In the genomic region with DNA sequence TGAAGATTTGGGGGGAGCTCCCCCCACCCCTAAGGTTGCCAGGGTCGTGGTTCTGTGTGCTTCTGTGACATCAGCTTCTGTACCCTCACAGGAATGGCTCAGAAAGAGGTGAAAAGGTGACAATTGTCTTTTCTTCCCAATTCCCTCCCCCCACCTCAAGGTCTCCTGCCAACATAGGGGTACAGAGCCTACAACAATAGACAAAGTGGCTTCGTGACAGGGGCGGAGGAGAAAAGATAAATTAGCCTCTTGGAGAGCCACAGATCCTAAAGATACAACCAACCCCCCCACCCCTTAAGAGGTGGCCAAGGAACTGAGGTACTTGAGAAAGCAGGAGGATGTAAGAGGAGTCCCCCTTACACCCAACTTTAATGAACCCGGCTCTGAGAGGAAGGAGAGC, we compare ENCODE assay signal across 10 mouse cellular contexts. TPM values are rescaled to one million over a fixed set of nuclear protein-coding genes. Genes with fewer than 3 reads are reported as not detected.
A peak's percentile ranks its signal among the peaks of the same experiment; 100 is the strongest.
DNase-seq lines count a peak whose midpoint lies in the region; ATAC-seq and TF ChIP-seq lines count a peak whose summit lies in the region.
"Had no signal": no experiment of that assay in that cellular context is flagged by ENCODE, and none has a peak within 500 bp of the region (broad histone marks: within the 10 kb centered on the region; RNA-seq: fewer than 3 reads in every experiment).

No protein-coding gene starts in this region.

- ATAC-seq in lung, postnatal 0 days = no peak
- no peak for ATAC-seq in limb, embryonic 13.5 days (ENCODE audit: low FRiP score, low read depth)
- ATAC-seq in stomach, embryonic 16.5 days (ENCODE audit: insufficient read depth, low FRiP score) = no peak

- no peak for TF ChIP-seq EP300 in lung, postnatal 0 days (IDR thresholded peaks at IDR 0.05)

- peak overlapping the region; percentile 76 for H3K4me3 ChIP-seq in heart, embryonic 10.5 days
- no peak overlapping the region for H3K4me3 ChIP-seq in lung, postnatal 0 days (ENCODE audit: low read depth, low read length)
- H3K4me3 ChIP-seq in limb, embryonic 13.5 days = peak overlapping the region; percentile 98
- no peak overlapping the region for H3K4me3 ChIP-seq in stomach, embryonic 16.5 days (replicated peaks; ENCODE audit: low read length)
- no peak overlapping the region for H3K4me3 ChIP-seq in layer of hippocampus, adult 2 months

- DNase-seq in heart, embryonic 10.5 days (ENCODE audit: low spot score) = peak; percentile 50
- DNase-seq in heart, postnatal 14 days = no peak
- DNase-seq in lung, postnatal 0 days (ENCODE audit: low spot score) = no peak
- DNase-seq in lung, adult 18-20 months = no peak
- no peak for DNase-seq in layer of hippocampus, adult 2 months (ENCODE audit: low spot score in 2 of 2)
- no peak for DNase-seq in urinary bladder, adult 18-20 months (ENCODE audit: low spot score in 2 of 2)
- DNase-seq: B cell, adult 2 months had no signal

- TF ChIP-seq CTCF in lung, postnatal 0 days (IDR thresholded peaks at IDR 0.05) = no peak
- no peak for TF ChIP-seq CTCF in layer of hippocampus, adult 2 months (conservative IDR thresholded peaks at IDR 0.05)

- 0 out of 2 replicates have a peak overlapping the region, but pooled peaks have one; percentile 2 for H3K4me2 ChIP-seq in lung, postnatal 0 days (replicated peaks; ENCODE audit: low read depth, low read length)
- peak overlapping the region; percentile 83 for H3K4me2 ChIP-seq in limb, embryonic 13.5 days (replicated peaks)
- H3K4me2 ChIP-seq in stomach, embryonic 16.5 days (ENCODE audit: low read depth, low read length) = peak overlapping the region; percentile 79

- peak overlapping the region; percentile 68 for H3K27ac ChIP-seq in heart, embryonic 10.5 days
- 0 out of 2 replicates have a peak overlapping the region, but pooled peaks have one; percentile 32 for H3K27ac ChIP-seq in lung, postnatal 0 days (ENCODE audit: low read length)
- H3K27ac ChIP-seq in limb, embryonic 13.5 days = peak overlapping the region; percentile 100
- peak overlapping the region; percentile 1; the same call in 1 of the 2 replicates for H3K27ac ChIP-seq in stomach, embryonic 16.5 days (ENCODE audit: low read length)
- no peak overlapping the region for H3K27ac ChIP-seq in layer of hippocampus, adult 2 months

- intact Hi-C loops in heart, postnatal 14 days (cut with DNase I) = loop anchor here (5.0 kb wide), 2 partner anchors 34 to 36 kb away; no protein-coding TSS in a partner anchor

- no peaks in the 10 kb centered on the region for H3K36me3 ChIP-seq in heart, embryonic 10.5 days
- no peaks in the 10 kb centered on the region for H3K36me3 ChIP-seq in lung, postnatal 0 days (ENCODE audit: insufficient read depth, low read length)
- H3K36me3 ChIP-seq in limb, embryonic 13.5 days = peaks cover 8% of the 10 kb centered on the region
- H3K36me3 ChIP-seq in stomach, embryonic 16.5 days (ENCODE audit: control insufficient read depth, insufficient read depth, low read length) = no peaks in the 10 kb centered on the region

- H3K9me3 ChIP-seq in heart, embryonic 10.5 days = no peaks in the 10 kb centered on the region
- no peaks in the 10 kb centered on the region for H3K9me3 ChIP-seq in lung, postnatal 0 days (ENCODE audit: low read length)
- H3K9me3 ChIP-seq in limb, embryonic 13.5 days = no peaks in the 10 kb centered on the region
- H3K9me3 ChIP-seq in stomach, embryonic 16.5 days (replicated peaks; ENCODE audit: control insufficient read depth, low read length) = no peaks in the 10 kb centered on the region

- 30% methylated on average over 4 of the region's 4 CpGs for WGBS in heart, embryonic 10.5 days
- 26% methylated on average over 4 of the region's 4 CpGs for WGBS in lung, postnatal 0 days
- 23% methylated on average over 4 of the region's 4 CpGs for WGBS in limb, embryonic 13.5 days
- 29% methylated on average over 4 of the region's 4 CpGs for WGBS in stomach, embryonic 16.5 days

- H3K9ac ChIP-seq in lung, postnatal 0 days (replicated peaks; ENCODE audit: low read depth) = no peak overlapping the region
- H3K9ac ChIP-seq in limb, embryonic 13.5 days = peak overlapping the region; percentile 100
- no peak overlapping the region for H3K9ac ChIP-seq in stomach, embryonic 16.5 days (ENCODE audit: low read length)

- H3K4me1 ChIP-seq in heart, embryonic 10.5 days = peaks cover 55% of the 10 kb centered on the region
- H3K4me1 ChIP-seq in lung, postnatal 0 days (ENCODE audit: insufficient read depth, low read depth, low read length) = no peaks in the 10 kb centered on the region
- H3K4me1 ChIP-seq in limb, embryonic 13.5 days = peaks cover 44% of the 10 kb centered on the region
- peaks cover 28% of the 10 kb centered on the region for H3K4me1 ChIP-seq in stomach, embryonic 16.5 days (ENCODE audit: control insufficient read depth, insufficient read depth, low read length)

- H3K27me3 ChIP-seq in heart, embryonic 10.5 days (ENCODE audit: insufficient read depth, poor library complexity, severe bottlenecking) = peaks cover 7% of the 10 kb centered on the region; the same call in 1 of the 2 replicates
- H3K27me3 ChIP-seq in lung, postnatal 0 days (replicated peaks; ENCODE audit: insufficient read depth, low read length) = 0 out of 2 replicates have a peak, but pooled peaks cover 4% of the 10 kb centered on the region
- H3K27me3 ChIP-seq in limb, embryonic 13.5 days = no peaks in the 10 kb centered on the region
- no peaks in the 10 kb centered on the region for H3K27me3 ChIP-seq in stomach, embryonic 16.5 days (ENCODE audit: control insufficient read depth, insufficient read depth, low read length)

RNA-seq across cellular contexts. Expression of gene Fzd2, which starts 4.5 kb away (rescaled TPM):
- 22.9 and 34.5 TPM in 2 replicates for polyA plus RNA-seq in heart, embryonic 10.5 days (2016; fragmentation: Nextera tagmentation; extraction: Ambion mirVana)
- 1 to 10 TPM; 5.6 to 7.3 TPM for total RNA-seq in heart, postnatal 14 days (2021)
- 19.6 and 20.8 TPM in 2 replicates for polyA plus RNA-seq in lung, postnatal 0 days (2015; fragmentation: Nextera tagmentation; extraction: Ambion mirVana)
- 67.7 and 71.6 TPM in 2 replicates for polyA plus RNA-seq in limb, embryonic 13.5 days (2015; fragmentation: Nextera tagmentation; extraction: Ambion mirVana)
- polyA plus RNA-seq in stomach, embryonic 16.5 days (2015; fragmentation: Nextera tagmentation; extraction: Ambion mirVana) = 12.2 and 15.4 TPM in 2 replicates
- total RNA-seq in layer of hippocampus, adult 2 months (2021) = 1 to 10 TPM; 7.5 to 9.2 TPM

RNA-seq across cellular contexts. Expression of gene Gm11627, which starts 29.4 kb away (rescaled TPM):
- polyA plus RNA-seq in heart, embryonic 10.5 days (2016; fragmentation: Nextera tagmentation; extraction: Ambion mirVana) = 11.6 and 13.5 TPM in 2 replicates
- 1 to 10 TPM in 1 of 2 experiments, under 1 TPM in 1; 0.69 to 1.8 TPM for total RNA-seq in heart, postnatal 14 days (2021)
- 8.0 and 11.4 TPM in 2 replicates for polyA plus RNA-seq in lung, postnatal 0 days (2015; fragmentation: Nextera tagmentation; extraction: Ambion mirVana)
- polyA plus RNA-seq in limb, embryonic 13.5 days (2015; fragmentation: Nextera tagmentation; extraction: Ambion mirVana) = 7.7 and 9.1 TPM in 2 replicates
- polyA plus RNA-seq in stomach, embryonic 16.5 days (2015; fragmentation: Nextera tagmentation; extraction: Ambion mirVana) = 21.0 and 22.0 TPM in 2 replicates
- total RNA-seq in layer of hippocampus, adult 2 months (2021) = 1 to 10 TPM; 3.9 to 4.2 TPM

RNA-seq across cellular contexts. Expression of gene Gpatch8, which starts 52.5 kb away (rescaled TPM):
- polyA plus RNA-seq in heart, embryonic 10.5 days (2016; fragmentation: Nextera tagmentation; extraction: Ambion mirVana) = 45.7 and 47.0 TPM in 2 replicates
- 10 to 100 TPM; 24.7 to 25.7 TPM for total RNA-seq in heart, postnatal 14 days (2021)
- polyA plus RNA-seq in lung, postnatal 0 days (2015; fragmentation: Nextera tagmentation; extraction: Ambion mirVana) = 25.3 and 27.4 TPM in 2 replicates
- polyA plus RNA-seq in limb, embryonic 13.5 days (2015; fragmentation: Nextera tagmentation; extraction: Ambion mirVana) = 80.0 and 81.0 TPM in 2 replicates
- 34.9 and 47.0 TPM in 2 replicates for polyA plus RNA-seq in stomach, embryonic 16.5 days (2015; fragmentation: Nextera tagmentation; extraction: Ambion mirVana)
- total RNA-seq in layer of hippocampus, adult 2 months (2021) = 10 to 100 TPM; 53.0 to 58.9 TPM

RNA-seq across cellular contexts. Expression of gene Meioc, which starts 54.8 kb away (rescaled TPM):
- 0.53 and 1.2 TPM in 2 replicates for polyA plus RNA-seq in heart, embryonic 10.5 days (2016; fragmentation: Nextera tagmentation; extraction: Ambion mirVana)
- total RNA-seq in heart, postnatal 14 days (2021) = not detected
- 0.04 and 0.05 TPM in 2 replicates for polyA plus RNA-seq in lung, postnatal 0 days (2015; fragmentation: Nextera tagmentation; extraction: Ambion mirVana)
- polyA plus RNA-seq in limb, embryonic 13.5 days (2015; fragmentation: Nextera tagmentation; extraction: Ambion mirVana) = 0.97 and 1.1 TPM in 2 replicates
- 0.40 and 0.79 TPM in 2 replicates for polyA plus RNA-seq in stomach, embryonic 16.5 days (2015; fragmentation: Nextera tagmentation; extraction: Ambion mirVana)
- not detected for total RNA-seq in layer of hippocampus, adult 2 months (2021)
- total RNA-seq: layer of hippocampus, postnatal 25 days had no signal

Comparison
In these comparisons a context has a peak if more than half of its experiments do, and no peak if none do; other contexts are left out.
1. H3K4me3 ChIP-seq: peak in heart, embryonic 10.5 days (single experiment) and limb, embryonic 13.5 days (single experiment); none in lung, postnatal 0 days (single experiment), stomach, embryonic 16.5 days (single experiment) and layer of hippocampus, adult 2 months (single experiment).
2. H3K4me2 ChIP-seq: peak in every context shown above with its lines; median percentile 83 in limb, embryonic 13.5 days; 79 in stomach, embryonic 16.5 days; 2 in lung, postnatal 0 days.